Mouse (Mus musculus) E14TG2a.4 (cell line): ENCODE data around the gene Actn1.

ENCODE experiments used
- CTCF ChIP-seq: conservative IDR thresholded peaks from 2 replicates; pipeline ENCODE4 v1.5.1; 2014; ENCODE audit warnings: low read length
- NANOG ChIP-seq: IDR thresholded peaks from 2 replicates; pipeline ENCODE4 v1.6.1; 2014; ENCODE audit warnings: borderline replicate concordance, low read length, mixed read lengths
- POU5F1 ChIP-seq: IDR thresholded peaks from 2 replicates; pipeline ENCODE4 v1.6.1; 2014; ENCODE audit warnings: low read length, borderline replicate concordance

DNA sequence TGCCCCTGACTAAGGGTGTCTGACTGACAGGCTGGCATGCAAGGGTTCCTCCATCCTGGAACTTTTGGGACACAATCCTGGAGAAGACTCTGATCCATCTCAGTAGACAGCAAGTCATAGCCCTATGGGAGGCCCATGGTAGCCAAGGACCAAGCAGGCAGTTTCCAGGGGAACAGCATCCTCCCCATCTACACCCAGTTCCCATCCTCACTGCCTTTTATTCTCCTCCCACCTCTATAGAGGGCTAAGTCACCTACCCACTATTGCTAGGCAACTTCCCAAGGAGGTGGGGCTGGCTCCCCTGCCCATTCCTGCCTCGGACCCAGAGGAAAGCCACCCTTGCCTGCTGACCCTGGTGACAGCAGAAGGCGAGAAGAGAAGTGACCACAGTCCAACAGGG is 8.2 kb downstream of the Actn1 start:
- TF ChIP-seq CTCF (no peak), NANOG (no peak), POU5F1 (no peak)
